Mouse (Mus musculus) lung, postnatal 0 days (tissue): ENCODE measurements around the gene Srebf2.

Source experiments
- CTCF ChIP-seq: IDR thresholded peaks from 2 replicates; pipeline ENCODE4 v1.5.1; 2016; ENCODE audit warnings: antibody characterized with exemption, mild to moderate bottlenecking
- EP300 ChIP-seq: IDR thresholded peaks from 2 replicates; pipeline ENCODE4 v1.6.1; 2016; ENCODE audit warnings: antibody characterized with exemption, mild to moderate bottlenecking, control low read depth

DNA sequence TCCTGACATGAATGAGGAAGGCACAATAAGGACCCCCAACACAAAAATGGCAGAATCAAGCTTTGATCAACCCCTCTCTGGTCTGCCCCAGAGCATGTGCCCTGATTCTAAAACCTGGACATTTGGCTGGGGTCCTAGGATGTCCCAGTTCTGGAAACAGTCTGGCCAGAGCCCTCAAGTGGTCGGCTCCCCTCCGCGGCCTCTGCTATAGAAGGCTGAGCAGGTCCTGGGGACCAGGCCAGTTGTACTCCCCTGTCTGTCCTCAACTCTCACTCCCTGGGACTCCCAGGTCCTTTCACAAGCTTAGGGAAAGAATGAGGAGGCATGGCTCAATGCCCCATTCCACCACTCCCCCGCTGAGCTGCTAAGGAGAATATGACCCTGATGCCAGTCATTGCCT lies 66.2 kb downstream of the Srebf2 start:
- no peak for TF ChIP-seq CTCF
- no peak for TF ChIP-seq EP300
